In the genomic region with DNA sequence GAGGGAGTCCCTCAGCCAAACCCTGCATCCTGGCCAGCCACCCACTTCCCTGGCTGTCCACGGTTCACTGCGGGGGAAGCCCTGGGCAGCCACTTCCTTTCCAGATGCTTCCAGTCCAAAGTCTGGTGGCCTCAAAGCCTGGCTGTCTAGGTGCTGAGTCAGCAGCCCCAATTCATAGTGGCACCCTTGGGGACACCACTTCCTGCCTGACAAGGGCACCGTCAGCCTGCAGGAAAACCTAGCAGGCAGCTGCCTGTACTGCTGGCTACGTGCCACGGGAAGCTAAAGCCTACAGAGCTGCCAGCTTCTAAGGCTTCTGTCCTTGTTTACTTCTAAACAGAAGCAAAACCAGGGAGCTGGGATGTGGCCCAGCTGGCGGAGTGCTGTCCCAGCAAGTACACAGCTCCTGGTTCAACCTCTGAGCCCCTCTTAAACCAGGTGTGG, we compare ENCODE assay signal across 8 mouse cellular contexts. TPM values are rescaled to one million over a fixed set of nuclear protein-coding genes. Genes with fewer than 3 reads are reported as not detected.
DNase-seq lines count a peak whose midpoint lies in the region; ATAC-seq and TF ChIP-seq lines count a peak whose summit lies in the region.

No protein-coding gene starts in this region.

- H3ac ChIP-seq in myocyte (ENCODE audit: control insufficient read depth, insufficient read length), result no peak overlapping the region

- DNase-seq in midbrain, embryonic 11.5 days (ENCODE audit: low spot score, missing footprints), result no peak
- DNase-seq in embryonic facial prominence, embryonic 14.5 days (ENCODE audit: low spot score), result peak; percentile 92
- DNase-seq in liver, result peak; percentile 60
- DNase-seq in testis, postnatal 10 days (ENCODE audit: low spot score), result peak; percentile 82

- TF ChIP-seq POLR2A in myocyte (IDR thresholded peaks at IDR 0.05; ENCODE audit: insufficient read length, low read depth), result no peak

- 0 out of 2 replicates have a peak overlapping the region, but pooled peaks have one; percentile 11 for H3K9ac ChIP-seq in midbrain, embryonic 12.5 days (replicated peaks)
- H3K9ac ChIP-seq in midbrain, embryonic 11.5 days (ENCODE audit: low read length), result no peak overlapping the region
- H3K9ac ChIP-seq in embryonic facial prominence, embryonic 14.5 days (ENCODE audit: low read depth, low read length), result peak overlapping the region; percentile 42; the same call in 1 of the 2 replicates
- no peak overlapping the region for H3K9ac ChIP-seq in heart, embryonic 12.5 days
- no peak overlapping the region for H3K9ac ChIP-seq in kidney, embryonic 16.5 days (replicated peaks; ENCODE audit: low read length)

- WGBS in midbrain, embryonic 12.5 days, result 74% methylated on average over 6 of the region's 6 CpGs
- 80% methylated on average over 6 of the region's 6 CpGs for WGBS in midbrain, embryonic 11.5 days
- WGBS in embryonic facial prominence, embryonic 14.5 days, result 40% methylated on average over 6 of the region's 6 CpGs
- 43% methylated on average over 6 of the region's 6 CpGs for WGBS in heart, embryonic 12.5 days
- 43% methylated on average over 6 of the region's 6 CpGs for WGBS in kidney, embryonic 16.5 days

- peaks cover 46% of the 10 kb centered on the region for H3K79me2 ChIP-seq in myocyte (ENCODE audit: control insufficient read depth, insufficient read depth)

- peaks cover 9% of the 10 kb centered on the region; the same call in 1 of the 2 replicates for H3K4me1 ChIP-seq in midbrain, embryonic 12.5 days
- H3K4me1 ChIP-seq in midbrain, embryonic 11.5 days (ENCODE audit: control insufficient read depth, insufficient read depth, low read length), result no peaks in the 10 kb centered on the region
- H3K4me1 ChIP-seq in embryonic facial prominence, embryonic 14.5 days (ENCODE audit: control insufficient read depth, insufficient read depth, low read length), result peaks cover 10% of the 10 kb centered on the region
- H3K4me1 ChIP-seq in heart, embryonic 12.5 days (replicated peaks), result peaks cover 36% of the 10 kb centered on the region
- H3K4me1 ChIP-seq in kidney, embryonic 16.5 days (ENCODE audit: insufficient read depth, low read length), result peaks cover 14% of the 10 kb centered on the region

- H3K36me3 ChIP-seq in midbrain, embryonic 12.5 days, result peaks cover 22% of the 10 kb centered on the region
- no peaks in the 10 kb centered on the region for H3K36me3 ChIP-seq in midbrain, embryonic 11.5 days (ENCODE audit: control insufficient read depth, insufficient read depth, low read length)
- peaks cover 28% of the 10 kb centered on the region for H3K36me3 ChIP-seq in embryonic facial prominence, embryonic 14.5 days (ENCODE audit: control insufficient read depth, insufficient read depth, low read length)
- H3K36me3 ChIP-seq in heart, embryonic 12.5 days, result peaks cover 24% of the 10 kb centered on the region
- H3K36me3 ChIP-seq in kidney, embryonic 16.5 days (ENCODE audit: insufficient read depth, low read length), result peaks cover 16% of the 10 kb centered on the region
- H3K36me3 ChIP-seq in myocyte (ENCODE audit: control insufficient read depth, insufficient read depth), result peaks cover 13% of the 10 kb centered on the region

- H3K4me2 ChIP-seq in midbrain, embryonic 12.5 days (replicated peaks), result no peak overlapping the region
- H3K4me2 ChIP-seq in midbrain, embryonic 11.5 days, result no peak overlapping the region
- no peak overlapping the region for H3K4me2 ChIP-seq in embryonic facial prominence, embryonic 14.5 days (ENCODE audit: low read depth, low read length)
- no peak overlapping the region for H3K4me2 ChIP-seq in heart, embryonic 12.5 days
- H3K4me2 ChIP-seq in kidney, embryonic 16.5 days (replicated peaks; ENCODE audit: low read depth, low read length), result no peak overlapping the region
- peak overlapping the region; percentile 46 for H3K4me2 ChIP-seq in myocyte (ENCODE audit: low read depth)

- no peak overlapping the region; the same call in 1 of the 2 replicates for H3K27ac ChIP-seq in midbrain, embryonic 12.5 days (replicated peaks)
- no peak overlapping the region for H3K27ac ChIP-seq in midbrain, embryonic 11.5 days (ENCODE audit: low read depth, low read length)
- H3K27ac ChIP-seq in embryonic facial prominence, embryonic 14.5 days (replicated peaks; ENCODE audit: low read depth, low read length), result no peak overlapping the region
- peak overlapping the region; percentile 31 for H3K27ac ChIP-seq in heart, embryonic 12.5 days (ENCODE audit: poor library complexity, severe bottlenecking)
- peak overlapping the region; percentile 76 for H3K27ac ChIP-seq in kidney, embryonic 16.5 days (ENCODE audit: low read length)

- no peak for ATAC-seq in midbrain, embryonic 12.5 days (ENCODE audit: low FRiP score, low read depth)
- no peak for ATAC-seq in midbrain, embryonic 11.5 days (ENCODE audit: low FRiP score)
- peak; percentile 53 for ATAC-seq in embryonic facial prominence, embryonic 14.5 days (ENCODE audit: low read depth)
- peak; percentile 61 for ATAC-seq in heart, embryonic 12.5 days (ENCODE audit: insufficient number of reproducible peaks, low FRiP score)
- ATAC-seq in kidney, embryonic 16.5 days (ENCODE audit: low FRiP score, low TSS enrichment), result peak; percentile 83

- H3K9me3 ChIP-seq in midbrain, embryonic 12.5 days, result no peaks in the 10 kb centered on the region
- H3K9me3 ChIP-seq in midbrain, embryonic 11.5 days (ENCODE audit: control insufficient read depth, low read length), result no peaks in the 10 kb centered on the region; the same call in 1 of the 2 replicates
- H3K9me3 ChIP-seq in embryonic facial prominence, embryonic 14.5 days (ENCODE audit: control insufficient read depth, low read length), result no peaks in the 10 kb centered on the region
- no peaks in the 10 kb centered on the region for H3K9me3 ChIP-seq in heart, embryonic 12.5 days (replicated peaks)
- H3K9me3 ChIP-seq in kidney, embryonic 16.5 days (ENCODE audit: low read length), result no peaks in the 10 kb centered on the region

- no peaks in the 10 kb centered on the region for H3K27me3 ChIP-seq in midbrain, embryonic 12.5 days
- H3K27me3 ChIP-seq in midbrain, embryonic 11.5 days (ENCODE audit: control insufficient read depth, insufficient read depth, low read length), result no peaks in the 10 kb centered on the region
- no peaks in the 10 kb centered on the region for H3K27me3 ChIP-seq in embryonic facial prominence, embryonic 14.5 days (replicated peaks; ENCODE audit: control insufficient read depth, insufficient read depth, low read length)
- no peaks in the 10 kb centered on the region for H3K27me3 ChIP-seq in heart, embryonic 12.5 days (replicated peaks)
- H3K27me3 ChIP-seq in kidney, embryonic 16.5 days (ENCODE audit: insufficient read depth, low read length), result no peaks in the 10 kb centered on the region
- no peaks in the 10 kb centered on the region for H3K27me3 ChIP-seq in myocyte (ENCODE audit: control insufficient read depth, insufficient read depth, insufficient read length)

- no peak overlapping the region for H3K4me3 ChIP-seq in midbrain, embryonic 12.5 days
- H3K4me3 ChIP-seq in midbrain, embryonic 11.5 days (ENCODE audit: low read depth, low read length), result no peak overlapping the region
- H3K4me3 ChIP-seq in embryonic facial prominence, embryonic 14.5 days (ENCODE audit: low read depth, low read length), result no peak overlapping the region
- H3K4me3 ChIP-seq in heart, embryonic 12.5 days, result no peak overlapping the region
- no peak overlapping the region for H3K4me3 ChIP-seq in kidney, embryonic 16.5 days (ENCODE audit: low read length)
- H3K4me3 ChIP-seq in myocyte, result no peak overlapping the region

TF ChIP-seq in myocyte, 11 proteins besides CTCF, POLR2A, EP300 and RAD21:
- TF ChIP-seq MYOD1 (IDR thresholded peaks at IDR 0.05; ENCODE audit: control insufficient read depth in 1 of 3, insufficient read length in 2 of 3, low read depth in 2 of 3), result peak; percentile 40 to 75 (median 41)
- no peak for TF ChIP-seq CEBPB (IDR thresholded peaks at IDR 0.05; ENCODE audit: insufficient read depth, poor library complexity, severe bottlenecking)
- peak in 1 of 3 experiments; percentile 65 for TF ChIP-seq MYOG (IDR thresholded peaks at IDR 0.05; ENCODE audit: control insufficient read depth in 1 of 3, insufficient read depth in 1 of 3, insufficient read length in 2 of 3, low read depth in 2 of 3)

RNA-seq across cellular contexts. Expression of a gene that starts 13.3 kb away (rescaled TPM):
- polyA plus RNA-seq in midbrain, embryonic 12.5 days (2016; fragmentation: Nextera tagmentation; extraction: Ambion mirVana), result 32.1 and 36.1 TPM in 2 replicates
- polyA plus RNA-seq in midbrain, embryonic 11.5 days (2014; fragmentation: Nextera tagmentation; extraction: Ambion mirVana), result 22.5 and 23.8 TPM in 2 replicates
- 56.1 and 61.1 TPM in 2 replicates for polyA plus RNA-seq in embryonic facial prominence, embryonic 14.5 days (2014; fragmentation: Nextera tagmentation; extraction: Ambion mirVana)
- polyA plus RNA-seq in heart, embryonic 12.5 days (2016; fragmentation: Nextera tagmentation; extraction: Ambion mirVana), result 39.2 and 42.4 TPM in 2 replicates
- 38.5 and 41.9 TPM in 2 replicates for polyA plus RNA-seq in kidney, embryonic 16.5 days (2015; fragmentation: Nextera tagmentation; extraction: Ambion mirVana)
- polyA plus RNA-seq in myocyte (2012; fragmentation: generic; extraction: Trizol), result 49.5 TPM

RNA-seq across cellular contexts. Expression of a gene that starts 40.1 kb away (rescaled TPM):
- 68.6 and 75.0 TPM in 2 replicates for polyA plus RNA-seq in midbrain, embryonic 12.5 days (2016; fragmentation: Nextera tagmentation; extraction: Ambion mirVana)
- polyA plus RNA-seq in midbrain, embryonic 11.5 days (2014; fragmentation: Nextera tagmentation; extraction: Ambion mirVana), result 60.7 and 66.1 TPM in 2 replicates
- 151 and 173 TPM in 2 replicates for polyA plus RNA-seq in embryonic facial prominence, embryonic 14.5 days (2014; fragmentation: Nextera tagmentation; extraction: Ambion mirVana)
- polyA plus RNA-seq in heart, embryonic 12.5 days (2016; fragmentation: Nextera tagmentation; extraction: Ambion mirVana), result 122 and 131 TPM in 2 replicates
- 135 and 139 TPM in 2 replicates for polyA plus RNA-seq in kidney, embryonic 16.5 days (2015; fragmentation: Nextera tagmentation; extraction: Ambion mirVana)
- polyA plus RNA-seq in myocyte (2012; fragmentation: generic; extraction: Trizol), result 349 TPM

RNA-seq across cellular contexts. Expression of a gene that starts 53.5 kb away (rescaled TPM):
- 3.4 and 3.5 TPM in 2 replicates for polyA plus RNA-seq in midbrain, embryonic 12.5 days (2016; fragmentation: Nextera tagmentation; extraction: Ambion mirVana)
- polyA plus RNA-seq in midbrain, embryonic 11.5 days (2014; fragmentation: Nextera tagmentation; extraction: Ambion mirVana), result 1.4 and 1.8 TPM in 2 replicates
- 4.9 and 5.0 TPM in 2 replicates for polyA plus RNA-seq in embryonic facial prominence, embryonic 14.5 days (2014; fragmentation: Nextera tagmentation; extraction: Ambion mirVana)
- 0.97 and 1.3 TPM in 2 replicates for polyA plus RNA-seq in heart, embryonic 12.5 days (2016; fragmentation: Nextera tagmentation; extraction: Ambion mirVana)
- 1.0 and 1.5 TPM in 2 replicates for polyA plus RNA-seq in kidney, embryonic 16.5 days (2015; fragmentation: Nextera tagmentation; extraction: Ambion mirVana)
- 40.5 TPM for polyA plus RNA-seq in myocyte (2012; fragmentation: generic; extraction: Trizol)

Comparison
In these comparisons a context has a peak if more than half of its experiments do, and no peak if none do; other contexts are left out.
1. H3K9ac ChIP-seq: peak in midbrain, embryonic 12.5 days (single experiment) and embryonic facial prominence, embryonic 14.5 days (single experiment); none in midbrain, embryonic 11.5 days (single experiment), heart, embryonic 12.5 days (single experiment) and kidney, embryonic 16.5 days (single experiment).
2. ATAC-seq: peak in embryonic facial prominence, embryonic 14.5 days (single experiment), heart, embryonic 12.5 days (single experiment) and kidney, embryonic 16.5 days (single experiment); none in midbrain, embryonic 12.5 days (single experiment) and midbrain, embryonic 11.5 days (single experiment).
3. H3K27ac ChIP-seq: peak in heart, embryonic 12.5 days (single experiment) and kidney, embryonic 16.5 days (single experiment); none in midbrain, embryonic 12.5 days (single experiment), midbrain, embryonic 11.5 days (single experiment) and embryonic facial prominence, embryonic 14.5 days (single experiment).